Mouse (Mus musculus) lung, embryonic 15.5 days (tissue): ENCODE measurements around the gene Ccer2. TPM values are rescaled to one million over a fixed set of nuclear protein-coding genes. Genes with fewer than 3 reads are reported as not detected.
A peak's percentile ranks its signal among the peaks of the same experiment; 100 is the strongest.

ENCODE experiments used
- ATAC-seq: fragments of 200-750 bp; cut with Nextera tagmentation; 2 replicates; pipeline ENCODE4 v1.8.0; 2017; ENCODE audit warnings: moderate number of reproducible peaks, borderline replicate concordance; ENCODE audit not compliant: low FRiP score, low TSS enrichment; ENCODE audit errors: extremely low read depth
- H3K27ac ChIP-seq: fragments of 300-500 bp; sonication (generic); 2 replicates; pipeline ENCODE4 v1.5.1; 2015; ENCODE audit warnings: moderate library complexity, mild to moderate bottlenecking, inconsistent platforms
- H3K27me3 ChIP-seq: fragments of 300-500 bp; sonication (generic); 2 replicates; pipeline ENCODE4 v1.6.1; 2015; ENCODE audit warnings: inconsistent platforms
- H3K36me3 ChIP-seq: fragments of 300-500 bp; sonication (generic); 2 replicates; pipeline ENCODE4 v1.6.1; 2015; ENCODE audit warnings: inconsistent platforms
- H3K4me1 ChIP-seq: fragments of 300-500 bp; sonication (generic); 2 replicates; pipeline ENCODE4 v1.6.1; 2015; ENCODE audit warnings: inconsistent platforms
- H3K4me2 ChIP-seq: fragments of 300-500 bp; sonication (generic); 2 replicates; pipeline ENCODE4 v1.6.1; 2015; ENCODE audit warnings: inconsistent platforms, mild to moderate bottlenecking, moderate library complexity
- H3K4me3 ChIP-seq: fragments of 300-500 bp; sonication (generic); 2 replicates; pipeline ENCODE4 v1.5.1; 2015; ENCODE audit warnings: mild to moderate bottlenecking, inconsistent platforms
- H3K9ac ChIP-seq: fragments of 300-500 bp; sonication (generic); 2 replicates; pipeline ENCODE4 v1.6.1; 2015; ENCODE audit warnings: inconsistent platforms
- H3K9me3 ChIP-seq: fragments of 300-500 bp; sonication (generic); 2 replicates; pipeline ENCODE4 v1.6.1; 2016; ENCODE audit warnings: inconsistent platforms
- WGBS: fragments of 180-500 bp; shearing (Covaris S2); methylation state at CpG from one replicate; pipeline ENCODE4 v1.1.7; 2015; 5-methylcytosine and 5-hydroxymethylcytosine counted together
- polyA plus RNA-seq: library from polyadenylated mRNA; unstranded; fragments of >200 nt; fragmentation: Nextera tagmentation; extraction: Ambion mirVana; gene quantifications from 2 replicates; pipeline ENCODE4 v1.2.1, GENCODE M21; 2015

Gene Ccer2
- polyA plus RNA-seq, 1 experiment from 2014 or later: not detected

DNA sequence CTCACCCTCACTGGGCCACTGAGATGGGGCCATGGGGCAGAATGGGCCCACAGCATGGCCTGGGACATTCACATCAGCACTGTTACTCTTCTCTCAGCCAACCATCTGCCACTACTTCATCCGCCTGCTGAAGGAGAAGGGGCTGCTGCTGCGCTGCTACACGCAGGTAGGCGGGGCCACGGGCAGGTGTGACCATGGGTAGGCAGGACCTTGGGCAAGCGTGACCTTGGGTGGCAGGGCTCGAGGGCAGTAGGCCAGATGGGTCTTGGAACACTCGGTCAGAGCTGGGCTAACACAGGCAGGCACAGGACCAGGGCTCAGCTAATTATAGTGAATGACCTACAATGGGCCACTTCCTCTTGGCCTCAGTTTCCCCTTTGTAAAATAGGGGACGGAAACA lies 22.9 kb downstream of the Ccer2 start:
- H3K4me1 ChIP-seq: peaks cover 6% of the 10 kb centered on the region
- H3K4me3 ChIP-seq: no peak overlapping the region
- H3K27ac ChIP-seq: no peak overlapping the region
- H3K9ac ChIP-seq: no peak overlapping the region
- no peaks in the 10 kb centered on the region for H3K27me3 ChIP-seq
- no peak overlapping the region for H3K4me2 ChIP-seq
- WGBS: 79% methylated on average over 9 of the region's 9 CpGs
- no peak for ATAC-seq
- H3K9me3 ChIP-seq: no peaks in the 10 kb centered on the region
- no peaks in the 10 kb centered on the region; the same call in 1 of the 2 replicates for H3K36me3 ChIP-seq

GRCm38 (mm10) chr7:28780067-28780658 lies 24.2 kb downstream of the Ccer2 start:
- Histone ChIP-seq H3K36me3 (no peaks in the 10 kb centered on the region; the same call in 1 of the 2 replicates), H3K4me1 (peaks cover 6% of the 10 kb centered on the region), H3K27ac (no peak overlapping the region), H3K9me3 (no peaks in the 10 kb centered on the region), H3K4me2 (no peak overlapping the region), H3K27me3 (no peaks in the 10 kb centered on the region), H3K4me3 (no peak overlapping the region), H3K9ac (0 out of 2 replicates have a peak overlapping the region, but pooled peaks have one; percentile 19)
- WGBS: 46% methylated on average over 6 of the region's 6 CpGs
- ATAC-seq: peak; percentile 65; the same call in 1 of the 2 replicates

- no peaks in the 10 kb centered on the region for H3K9me3 ChIP-seq
- no peaks in the 10 kb centered on the region for H3K27me3 ChIP-seq
- peaks cover 6% of the 10 kb centered on the region for H3K4me1 ChIP-seq
- no peaks in the 10 kb centered on the region; the same call in 1 of the 2 replicates for H3K36me3 ChIP-seq
- no peak overlapping the region for H3K4me2 ChIP-seq
- ATAC-seq: no peak
- no peak overlapping the region for H3K9ac ChIP-seq
- H3K4me3 ChIP-seq: no peak overlapping the region
- WGBS: 69% methylated on average over 7 of the region's 7 CpGs
- H3K27ac ChIP-seq: no peak overlapping the region
These were observed 24.9 kb downstream of the Ccer2 start for GRCm38 (mm10) chr7:28780857-28781256.

- 86% methylated on average over 8 of the region's 8 CpGs for WGBS
- Histone ChIP-seq H3K36me3 (no peaks in the 10 kb centered on the region; the same call in 1 of the 2 replicates), H3K4me3 (no peak overlapping the region), H3K9me3 (no peaks in the 10 kb centered on the region), H3K4me1 (peaks cover 6% of the 10 kb centered on the region), H3K4me2 (no peak overlapping the region), H3K27ac (no peak overlapping the region), H3K27me3 (no peaks in the 10 kb centered on the region), H3K9ac (no peak overlapping the region)
- no peak for ATAC-seq
These were observed 25.3 kb downstream of the Ccer2 start for GRCm38 (mm10) chr7:28781261-28781663.

DNA sequence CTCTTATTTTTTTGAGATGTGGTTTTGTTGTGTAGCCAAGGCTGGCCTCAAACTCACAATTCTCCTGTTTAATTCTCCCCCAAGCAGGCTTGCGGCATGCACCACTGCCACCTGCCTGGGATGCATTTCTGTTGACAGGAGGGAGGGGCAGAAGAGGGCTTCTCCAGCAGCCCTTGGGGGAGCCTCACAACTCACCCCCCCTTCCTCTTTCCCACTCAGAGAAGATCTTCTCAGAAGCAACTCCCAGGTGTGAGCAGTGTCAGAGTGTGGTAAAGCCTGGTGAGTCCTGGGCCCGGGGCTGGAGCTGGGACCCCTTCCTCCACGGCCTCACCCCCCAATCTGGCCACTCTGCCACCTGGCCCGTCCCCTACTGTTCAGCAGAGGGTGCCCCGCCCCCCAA lies 29.2 kb downstream of the Ccer2 start:
- no peaks in the 10 kb centered on the region for H3K9me3 ChIP-seq
- no peaks in the 10 kb centered on the region for H3K36me3 ChIP-seq
- peaks cover 16% of the 10 kb centered on the region for H3K4me1 ChIP-seq
- H3K9ac ChIP-seq: no peak overlapping the region
- no peak overlapping the region for H3K27ac ChIP-seq
- ATAC-seq: no peak
- H3K4me2 ChIP-seq: no peak overlapping the region
- H3K27me3 ChIP-seq: no peaks in the 10 kb centered on the region
- no peak overlapping the region for H3K4me3 ChIP-seq
- WGBS: 60% methylated on average over 5 of the region's 5 CpGs

- H3K27me3 ChIP-seq: no peaks in the 10 kb centered on the region
- WGBS: 95% methylated on average over 9 of the region's 9 CpGs
- no peak overlapping the region for H3K4me3 ChIP-seq
- H3K9me3 ChIP-seq: no peaks in the 10 kb centered on the region
- no peak overlapping the region for H3K4me2 ChIP-seq
- H3K27ac ChIP-seq: no peak overlapping the region
- no peak overlapping the region for H3K9ac ChIP-seq
- H3K4me1 ChIP-seq: peaks cover 11% of the 10 kb centered on the region; the same call in 1 of the 2 replicates
- no peaks in the 10 kb centered on the region for H3K36me3 ChIP-seq
- no peak for ATAC-seq
These were observed 31.9 kb downstream of the Ccer2 start for GRCm38 (mm10) chr7:28787884-28788283.

GRCm38 (mm10) chr7:28788307-28789195 lies 32.6 kb downstream of the Ccer2 start, which contains the start of gene Rinl:
TSS of gene Rinl (plus strand) at chr7:28788969.
- 56% methylated on average over 5 of the region's 5 CpGs for WGBS
- no peak within 1 kb of the TSS for H3K9ac ChIP-seq
- H3K4me3 ChIP-seq: no peak within 1 kb of the TSS

DNA sequence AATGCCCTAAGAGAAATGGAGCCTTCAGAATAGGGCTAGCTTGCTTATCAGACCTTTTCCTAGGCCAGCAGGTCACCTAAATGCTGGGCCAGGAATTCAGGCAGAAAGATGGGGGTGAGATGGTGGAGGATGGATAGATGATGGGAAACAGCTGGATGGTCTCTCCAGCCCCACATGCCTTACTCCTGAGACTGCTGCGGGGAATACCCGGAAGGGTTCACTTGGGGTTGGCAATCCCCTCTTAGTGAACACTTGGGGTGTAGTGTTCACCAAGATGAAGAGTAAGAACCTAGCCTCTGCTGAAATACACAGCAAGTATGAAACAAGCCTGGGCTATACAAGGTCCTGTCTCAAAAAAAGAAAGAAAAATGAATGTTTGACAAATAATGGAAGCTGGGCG lies 33.3 kb downstream of the Ccer2 start:
- H3K9me3 ChIP-seq: no peaks in the 10 kb centered on the region
- no peak overlapping the region for H3K4me2 ChIP-seq
- no peak overlapping the region for H3K27ac ChIP-seq
- H3K9ac ChIP-seq: no peak overlapping the region
- no peaks in the 10 kb centered on the region for H3K36me3 ChIP-seq
- no peak overlapping the region for H3K4me3 ChIP-seq
- H3K27me3 ChIP-seq: no peaks in the 10 kb centered on the region
- no peak for ATAC-seq
- H3K4me1 ChIP-seq: peaks cover 11% of the 10 kb centered on the region; the same call in 1 of the 2 replicates
- 42% methylated on average over 3 of the region's 3 CpGs for WGBS

More at GRCm38 (mm10) chr7:28788307-28789195, 32.6 kb downstream of the Ccer2 start, which contains the start of gene Rinl:
- Histone ChIP-seq H3K36me3 (no peaks in the 10 kb centered on the region), H3K4me2 (no peak within 1 kb of the TSS), H3K4me1 (peaks cover 11% of the 10 kb centered on the region; the same call in 1 of the 2 replicates), H3K27me3 (no peaks in the 10 kb centered on the region), H3K9me3 (no peaks in the 10 kb centered on the region), H3K27ac (no peak within 1 kb of the TSS)
- no peak for ATAC-seq

- H3K4me2 ChIP-seq: no peak overlapping the region
- no peaks in the 10 kb centered on the region for H3K36me3 ChIP-seq
- H3K4me3 ChIP-seq: no peak overlapping the region
- H3K27ac ChIP-seq: no peak overlapping the region
- H3K27me3 ChIP-seq: no peaks in the 10 kb centered on the region
- WGBS: 48% methylated on average over 8 of the region's 8 CpGs
- no peak overlapping the region for H3K9ac ChIP-seq
- H3K9me3 ChIP-seq: no peaks in the 10 kb centered on the region
- H3K4me1 ChIP-seq: peaks cover 11% of the 10 kb centered on the region; the same call in 1 of the 2 replicates
- no peak for ATAC-seq
These were observed 34.3 kb downstream of the Ccer2 start for GRCm38 (mm10) chr7:28790066-28790806.

- no peak for ATAC-seq
- no peaks in the 10 kb centered on the region for H3K36me3 ChIP-seq
- no peak overlapping the region for H3K4me2 ChIP-seq
- H3K4me1 ChIP-seq: peaks cover 19% of the 10 kb centered on the region
- H3K9ac ChIP-seq: no peak overlapping the region
- no peak overlapping the region for H3K27ac ChIP-seq
- H3K27me3 ChIP-seq: no peaks in the 10 kb centered on the region
- no peaks in the 10 kb centered on the region for H3K9me3 ChIP-seq
- no peak overlapping the region for H3K4me3 ChIP-seq
These were observed 35.7 kb downstream of the Ccer2 start for GRCm38 (mm10) chr7:28791706-28792105.

DNA sequence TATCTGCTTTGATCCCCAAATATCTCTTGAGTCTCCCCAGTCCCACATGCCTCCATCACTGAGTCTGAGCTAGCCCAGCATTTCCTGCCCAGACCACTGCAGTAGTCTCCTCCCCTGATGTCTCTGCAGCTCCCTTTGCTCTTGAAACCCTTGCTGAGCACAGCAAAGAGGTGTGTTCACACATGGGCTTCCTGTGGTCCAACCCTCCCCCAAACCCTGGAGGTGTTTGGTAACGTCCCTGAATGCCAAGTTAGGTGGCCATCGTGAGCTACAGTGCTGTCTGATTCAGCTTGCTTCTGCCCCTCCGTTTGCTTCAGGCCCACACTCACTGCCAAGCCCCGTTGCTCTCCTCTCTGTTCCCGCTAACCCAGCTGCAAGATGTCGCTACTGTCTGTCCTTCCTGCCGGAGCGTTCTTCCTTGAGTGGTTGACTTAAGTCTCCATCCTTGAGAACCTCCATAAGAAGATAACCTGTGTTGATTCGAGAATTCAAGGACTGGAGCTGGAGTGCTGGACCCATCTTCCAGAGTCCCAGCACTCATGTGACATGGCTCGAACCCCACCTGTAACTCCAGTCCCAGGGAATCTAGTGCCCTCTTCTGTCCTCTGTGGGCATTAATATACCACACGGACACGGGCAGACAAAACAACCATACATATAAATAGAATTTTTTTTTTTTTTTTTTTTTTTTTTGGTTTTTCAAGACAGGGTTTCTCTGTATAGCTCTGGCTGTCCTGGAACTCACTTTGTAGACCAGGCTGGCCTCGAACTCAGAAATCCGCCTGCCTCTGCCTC lies 36.6 kb downstream of the Ccer2 start:
- H3K27ac ChIP-seq: no peak overlapping the region
- H3K4me3 ChIP-seq: no peak overlapping the region
- peaks cover 23% of the 10 kb centered on the region for H3K4me1 ChIP-seq
- H3K9ac ChIP-seq: no peak overlapping the region
- H3K27me3 ChIP-seq: no peaks in the 10 kb centered on the region
- ATAC-seq: no peak
- no peaks in the 10 kb centered on the region for H3K9me3 ChIP-seq
- no peak overlapping the region for H3K4me2 ChIP-seq
- no peaks in the 10 kb centered on the region for H3K36me3 ChIP-seq
- 66% methylated on average over 14 of the region's 14 CpGs for WGBS
